Mouse (Mus musculus) bone marrow macrophage, adult 2 months (primary cell): ENCODE results near the gene Ece1.

ENCODE experiments used
- CTCF ChIP-seq: IDR thresholded peaks from 2 replicates; pipeline ENCODE4 v1.5.1; 2012; ENCODE audit warnings: low read depth, mild to moderate bottlenecking, low read length, moderate library complexity
- POLR2A ChIP-seq: IDR thresholded peaks from 2 replicates; pipeline ENCODE4 v1.6.1; 2012; ENCODE audit warnings: mild to moderate bottlenecking, low read depth, low read length, borderline replicate concordance

- TF ChIP-seq CTCF (no peak), POLR2A (no peak)
Observed at GRCm38 (mm10) chr4:137933328-137933727, 71.3 kb downstream of the Ece1 start.
